Mouse (Mus musculus) liver, embryonic 12.5 days (tissue): Measurements from ENCODE around the gene Trub2. TPM values are rescaled to one million over a fixed set of nuclear protein-coding genes. Genes with fewer than 3 reads are reported as not detected.
A peak's percentile ranks its signal among the peaks of the same experiment; 100 is the strongest.
"Not testable (repeated sequence)": the region's sequence is repeated elsewhere in the genome, so short reads cannot be mapped to it uniquely, and the experiment has no call there.

Source experiments
- ATAC-seq: fragments of 200-750 bp; cut with Nextera tagmentation; 2 replicates; pipeline ENCODE4 v1.8.0; 2017; ENCODE audit warnings: moderate number of reproducible peaks, mild to moderate bottlenecking, moderate library complexity
- H3K27ac ChIP-seq: fragments of 300-500 bp; sonication (generic); 2 replicates; pipeline ENCODE4 v1.5.1; 2016; ENCODE audit warnings: mild to moderate bottlenecking
- H3K27me3 ChIP-seq: fragments of 300-500 bp; sonication (generic); replicated peaks from 2 replicates; pipeline ENCODE4 v1.6.1; 2016; ENCODE audit warnings: mild to moderate bottlenecking, moderate library complexity
- H3K36me3 ChIP-seq: fragments of 300-500 bp; sonication (generic); 2 replicates; pipeline ENCODE4 v1.6.1; 2016; ENCODE audit warnings: mild to moderate bottlenecking, moderate library complexity
- H3K4me1 ChIP-seq: fragments of 300-500 bp; sonication (generic); 2 replicates; pipeline ENCODE4 v1.6.1; 2016
- H3K4me2 ChIP-seq: fragments of 300-500 bp; sonication (generic); 2 replicates; pipeline ENCODE4 v1.6.1; 2016; ENCODE audit warnings: mild to moderate bottlenecking, moderate library complexity
- H3K4me3 ChIP-seq: fragments of 300-500 bp; sonication (generic); 2 replicates; pipeline ENCODE4 v1.5.1; 2016; ENCODE audit warnings: mild to moderate bottlenecking, moderate library complexity
- H3K9ac ChIP-seq: fragments of 300-500 bp; sonication (generic); 2 replicates; pipeline ENCODE4 v1.6.1; 2016; ENCODE audit warnings: mild to moderate bottlenecking, moderate library complexity
- H3K9me3 ChIP-seq: fragments of 300-500 bp; sonication (generic); replicated peaks from 2 replicates; pipeline ENCODE4 v1.6.1; 2016; ENCODE audit warnings: mild to moderate bottlenecking, moderate library complexity
- WGBS: fragments of 180-500 bp; shearing (Covaris S2); methylation state at CpG from one replicate; pipeline ENCODE4 v1.1.7; 2016; ENCODE audit not compliant: insufficient replicate concordance; 5-methylcytosine and 5-hydroxymethylcytosine counted together
- polyA plus RNA-seq: library from polyadenylated mRNA; unstranded; fragments of >200 nt; fragmentation: Nextera tagmentation; extraction: Ambion mirVana; gene quantifications from 2 replicates; pipeline ENCODE4 v1.2.1, GENCODE M21; 2016

The Trub2 gene
- polyA plus RNA-seq, 1 experiment from 2014 or later: 27.6 TPM

GRCm38 (mm10) chr2:29815678-29816371 lies 27.5 kb upstream of the Trub2 start:
- 69% methylated on average over 11 of the region's 11 CpGs for WGBS

GRCm38 (mm10) chr2:29803400-29803831 lies 15.1 kb upstream of the Trub2 start:
- ATAC-seq: no peak
- Histone ChIP-seq H3K4me1 (peaks cover 12% of the 10 kb centered on the region), H3K4me3 (peak overlapping the region; percentile 69), H3K9me3 (no peaks in the 10 kb centered on the region), H3K9ac (peak overlapping the region; percentile 82), H3K36me3 (peaks cover 28% of the 10 kb centered on the region), H3K27me3 (peaks cover 47% of the 10 kb centered on the region), H3K27ac (no peak overlapping the region), H3K4me2 (peak overlapping the region; percentile 98)
- WGBS: 24% methylated on average over 6 of the region's 6 CpGs

More at GRCm38 (mm10) chr2:29815678-29816371, 27.5 kb upstream of the Trub2 start:
- H3K4me3 ChIP-seq: no peak overlapping the region
- peaks cover 23% of the 10 kb centered on the region for H3K4me1 ChIP-seq
- no peaks in the 10 kb centered on the region for H3K27me3 ChIP-seq
- no peaks in the 10 kb centered on the region for H3K9me3 ChIP-seq
- no peak overlapping the region for H3K9ac ChIP-seq
- no peak overlapping the region for H3K27ac ChIP-seq
- no peak for ATAC-seq
- peaks cover 19% of the 10 kb centered on the region for H3K36me3 ChIP-seq
- no peak overlapping the region for H3K4me2 ChIP-seq

- WGBS: 0% methylated on average over 37 of the region's 39 CpGs
- ATAC-seq: no peak; the same call in none of the 2 replicates
- H3K27ac ChIP-seq: 0 out of 2 replicates have a peak overlapping the region, but pooled peaks have one; percentile 27
- peak overlapping the region; percentile 69 for H3K4me3 ChIP-seq
- no peaks in the 10 kb centered on the region for H3K9me3 ChIP-seq
- peaks cover 12% of the 10 kb centered on the region for H3K4me1 ChIP-seq
- peak overlapping the region; percentile 82 for H3K9ac ChIP-seq
- H3K27me3 ChIP-seq: peaks cover 47% of the 10 kb centered on the region
- H3K4me2 ChIP-seq: peak overlapping the region; percentile 98
- H3K36me3 ChIP-seq: peaks cover 23% of the 10 kb centered on the region
These were observed 14.5 kb upstream of the Trub2 start for GRCm38 (mm10) chr2:29802827-29803201.

GRCm38 (mm10) chr2:29802075-29802826 lies 13.9 kb upstream of the Trub2 start, which contains the start of gene Slc27a4:
Gene Slc27a4, plus strand, starts transcription at chr2:29802634.
- H3K27ac ChIP-seq: 0 out of 2 replicates have a peak within 1 kb of the TSS, but pooled peaks have one; percentile 27
- 4% methylated on average over 28 of the region's 28 CpGs for WGBS

GRCm38 (mm10) chr2:29792772-29793487 lies 4.6 kb upstream of the Trub2 start:
- H3K4me3 ChIP-seq: no peak overlapping the region
- H3K27me3 ChIP-seq: no peaks in the 10 kb centered on the region
- peaks cover 52% of the 10 kb centered on the region for H3K36me3 ChIP-seq
- no peak overlapping the region for H3K4me2 ChIP-seq
- H3K4me1 ChIP-seq: peaks cover 13% of the 10 kb centered on the region
- WGBS: 79% methylated on average over 2 of the region's 2 CpGs
- no peak overlapping the region for H3K9ac ChIP-seq
- H3K27ac ChIP-seq: no peak overlapping the region
- ATAC-seq: no peak
- no peaks in the 10 kb centered on the region for H3K9me3 ChIP-seq

More at GRCm38 (mm10) chr2:29802075-29802826, 13.9 kb upstream of the Trub2 start, which contains the start of gene Slc27a4:
- Histone ChIP-seq H3K9me3 (no peaks in the 10 kb centered on the region), H3K4me3 (peak within 1 kb of the TSS; percentile 69), H3K4me2 (peak within 1 kb of the TSS; percentile 98), H3K36me3 (peaks cover 20% of the 10 kb centered on the region), H3K27me3 (peaks cover 47% of the 10 kb centered on the region), H3K4me1 (peaks cover 12% of the 10 kb centered on the region), H3K9ac (peak within 1 kb of the TSS; percentile 82)
- peak; percentile 98 for ATAC-seq

- H3K4me3 ChIP-seq: peak within 1 kb of the TSS; percentile 84
- peak within 1 kb of the TSS; percentile 80 for H3K27ac ChIP-seq
- H3K9me3 ChIP-seq: no peaks in the 10 kb centered on the region
- WGBS: 1% methylated on average over 31 of the region's 31 CpGs
- H3K9ac ChIP-seq: peak within 1 kb of the TSS; percentile 78
- no peaks in the 10 kb centered on the region for H3K27me3 ChIP-seq
- peaks cover 67% of the 10 kb centered on the region for H3K36me3 ChIP-seq
- H3K4me2 ChIP-seq: peak within 1 kb of the TSS; percentile 94
- H3K4me1 ChIP-seq: peaks cover 22% of the 10 kb centered on the region
- ATAC-seq: peak; percentile 83
These were observed 991 bp downstream of the Trub2 start, which contains the start of gene Coq4 for GRCm38 (mm10) chr2:29787104-29787917. Gene Coq4, plus strand, starts transcription at chr2:29787493.

GRCm38 (mm10) chr2:29784290-29784689 lies 4.0 kb downstream of the Trub2 start:
- 64% methylated on average over 4 of the region's 4 CpGs for WGBS
- Histone ChIP-seq H3K4me2 (no peak overlapping the region), H3K27ac (no peak overlapping the region), H3K4me1 (peaks cover 19% of the 10 kb centered on the region), H3K27me3 (no peaks in the 10 kb centered on the region), H3K36me3 (peaks cover 73% of the 10 kb centered on the region), H3K9me3 (0 out of 2 replicates have a peak, but pooled peaks cover 8% of the 10 kb centered on the region), H3K9ac (no peak overlapping the region), H3K4me3 (no peak overlapping the region)
- ATAC-seq: no peak

- 79% methylated on average over 2 of the region's 2 CpGs for WGBS
- ATAC-seq, H3K27ac ChIP-seq, H3K4me3 ChIP-seq, H3K27me3 ChIP-seq, H3K9ac ChIP-seq, H3K4me1 ChIP-seq, H3K9me3 ChIP-seq, H3K4me2 ChIP-seq: not testable (repeated sequence)
- H3K36me3 ChIP-seq: peaks cover 99% of the 10 kb centered on the region
These were observed 7.0 kb downstream of the Trub2 start for GRCm38 (mm10) chr2:29781256-29781655.

GRCm38 (mm10) chr2:29773323-29773722 lies 15.0 kb downstream of the Trub2 start:
- Histone ChIP-seq H3K4me2 (no peak overlapping the region), H3K4me1 (peaks cover 18% of the 10 kb centered on the region), H3K4me3 (no peak overlapping the region), H3K9ac (no peak overlapping the region), H3K27me3 (no peaks in the 10 kb centered on the region), H3K27ac (no peak overlapping the region), H3K9me3 (no peaks in the 10 kb centered on the region), H3K36me3 (peaks cover 27% of the 10 kb centered on the region)
- whole genome bisulfite sequencing: 46% methylated on average over 4 of the region's 4 CpGs
- ATAC-seq: 0 out of 2 replicates have a peak, but pooled peaks have one; percentile 14

- Histone ChIP-seq H3K4me3 (no peak overlapping the region), H3K27me3 (0 out of 2 replicates have a peak, but pooled peaks cover 9% of the 10 kb centered on the region), H3K4me2 (no peak overlapping the region), H3K27ac (no peak overlapping the region), H3K9me3 (no peaks in the 10 kb centered on the region), H3K4me1 (peaks cover 18% of the 10 kb centered on the region), H3K9ac (no peak overlapping the region), H3K36me3 (peaks cover 12% of the 10 kb centered on the region)
- ATAC-seq: no peak
- WGBS: 37% methylated on average over 8 of the region's 8 CpGs
These were observed 16.5 kb downstream of the Trub2 start for GRCm38 (mm10) chr2:29771611-29772461.
